Mouse (Mus musculus) T-helper 1 cell (primary cell): ENCODE measurements at regions not wholly inside any gene's neighbourhood (a gene's known extent, or its start where the extent isn't known, plus 50 kb on each side); places are given as distances from the start of the nearest gene placed in this dataset.

ENCODE experiments used
- in situ Hi-C: fragments of 300-600 bp; cut with MboI, MseI; formaldehyde crosslinking; loops from one replicate; pipeline ENCODE4 v1.15.1; 2025; ENCODE audit warnings: high pct_unique_total_duplicates

DNA sequence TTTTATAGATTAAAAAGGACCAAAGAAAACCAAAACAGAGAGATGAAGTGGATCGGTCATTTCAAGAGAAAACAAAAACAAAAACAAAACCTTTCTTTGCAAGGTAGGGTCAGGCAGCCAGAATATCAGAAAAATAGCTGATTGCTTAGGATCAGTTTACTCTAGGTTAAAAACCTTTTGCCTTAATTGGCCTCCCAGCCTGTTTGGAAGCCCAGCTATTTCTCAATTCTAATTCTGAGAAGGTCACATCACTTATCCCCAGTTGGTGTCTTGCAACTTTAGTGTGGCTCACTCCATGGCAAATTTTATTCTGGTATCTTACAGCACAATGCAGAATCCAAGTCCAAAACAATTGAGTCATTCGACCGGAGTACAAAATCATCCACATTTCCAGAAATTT lies 70.0 kb downstream of the 1190002N15Rik start:
- in situ Hi-C loops = loop anchor here (25.0 kb wide), 1 partner anchor 544 kb away; no protein-coding TSS in a partner anchor

DNA sequence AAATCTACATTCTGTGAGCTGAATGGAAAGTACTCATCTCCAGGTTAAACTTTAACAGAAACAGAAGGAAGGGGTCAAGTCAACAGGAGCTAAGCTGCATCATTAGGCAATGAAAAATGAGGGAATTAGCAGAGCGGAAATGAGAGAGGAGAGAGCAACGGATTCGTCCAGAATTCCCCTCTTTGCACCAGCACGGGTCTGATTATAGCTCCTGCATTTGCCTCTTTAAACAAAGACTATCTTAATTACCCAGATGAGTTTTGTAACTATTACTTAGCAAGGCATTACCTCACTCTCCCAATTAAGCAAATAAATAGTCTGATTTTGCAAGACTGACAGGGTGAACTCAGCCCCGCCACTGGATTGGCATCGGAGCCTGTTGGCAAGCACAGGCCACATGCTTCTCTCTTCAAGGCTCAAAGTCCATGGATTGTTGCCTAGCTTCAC lies 81.8 kb downstream of the 1190002N15Rik start:
- in situ Hi-C loops = loop anchor here (25.0 kb wide), 1 partner anchor 556 kb away; no protein-coding TSS in a partner anchor

DNA sequence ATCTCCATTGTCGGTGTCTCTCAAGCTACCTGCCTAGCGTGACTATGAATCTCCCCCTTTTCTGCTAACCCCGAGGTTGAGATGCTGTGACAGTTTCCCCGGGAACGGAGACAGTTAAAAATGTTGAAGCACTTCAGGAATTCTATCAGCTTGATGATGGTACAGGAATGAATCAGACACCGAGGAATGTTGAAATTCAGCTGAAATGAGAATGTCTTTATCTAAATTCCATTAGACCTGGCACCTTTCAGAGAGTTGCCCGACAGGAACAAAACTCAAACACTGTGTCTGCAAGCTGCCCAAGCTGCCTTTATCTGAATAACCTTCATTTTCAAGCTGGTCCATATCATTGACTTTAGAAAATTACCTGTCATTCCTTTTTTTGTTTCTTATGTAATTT lies 82.4 kb downstream of the 1190002N15Rik start:
- in situ Hi-C loops = loop anchor here (25.0 kb wide), 1 partner anchor 557 kb away; no protein-coding TSS in a partner anchor

DNA sequence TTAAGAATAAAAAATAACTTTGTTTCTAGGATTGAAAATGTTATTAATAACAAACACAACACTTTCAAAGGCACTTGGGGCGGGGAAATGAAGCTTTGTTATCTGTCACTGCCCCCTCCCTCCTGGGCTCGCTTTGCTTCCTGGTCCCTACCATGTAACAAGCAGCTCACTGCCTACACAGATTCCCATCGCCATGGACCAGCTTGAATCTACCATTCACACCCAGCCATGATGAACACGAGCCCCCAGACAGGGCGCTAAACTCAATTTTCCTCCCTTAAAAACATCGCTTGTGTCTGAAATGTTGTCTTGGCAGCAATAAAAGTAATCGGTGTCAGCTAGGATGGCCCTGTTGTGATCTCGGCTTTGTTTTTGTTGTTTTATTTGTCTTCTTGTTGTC lies 88.0 kb downstream of the 1190002N15Rik start:
- in situ Hi-C loops = loop anchor here (5.0 to 25.0 kb wide), 2 partner anchors 57 to 562 kb away; no protein-coding TSS in a partner anchor

DNA sequence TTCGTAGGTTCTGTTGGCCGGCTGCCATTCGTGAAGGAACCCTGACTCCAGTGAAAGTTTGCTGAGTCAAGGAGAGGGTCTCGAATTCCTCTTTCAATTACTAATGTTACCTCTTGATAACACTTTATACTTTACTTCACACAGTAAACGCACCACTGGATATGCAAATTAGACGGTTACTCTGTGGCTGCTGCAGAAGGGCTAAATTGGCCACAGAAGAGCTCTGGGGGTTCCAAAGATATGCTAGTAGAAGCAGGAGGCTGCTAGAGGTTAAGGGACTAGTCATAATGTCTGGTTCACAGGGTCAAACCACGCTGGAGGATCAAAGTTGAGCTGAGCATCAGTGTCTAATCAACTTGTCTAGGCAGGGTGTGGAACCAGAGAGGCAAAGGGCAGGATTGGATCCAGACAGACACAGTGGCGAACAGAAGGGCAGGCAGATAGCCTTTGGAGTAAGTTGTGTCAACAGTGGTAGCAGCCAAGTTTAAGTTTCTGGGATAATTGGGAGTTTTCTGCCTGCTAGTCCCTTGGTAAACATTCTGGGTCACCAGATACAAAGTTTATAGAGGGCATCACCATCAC lies 91.6 kb downstream of the 1190002N15Rik start:
- in situ Hi-C loops = loop anchor here (5.0 kb wide), 1 partner anchor 61 kb away; no protein-coding TSS in a partner anchor

DNA sequence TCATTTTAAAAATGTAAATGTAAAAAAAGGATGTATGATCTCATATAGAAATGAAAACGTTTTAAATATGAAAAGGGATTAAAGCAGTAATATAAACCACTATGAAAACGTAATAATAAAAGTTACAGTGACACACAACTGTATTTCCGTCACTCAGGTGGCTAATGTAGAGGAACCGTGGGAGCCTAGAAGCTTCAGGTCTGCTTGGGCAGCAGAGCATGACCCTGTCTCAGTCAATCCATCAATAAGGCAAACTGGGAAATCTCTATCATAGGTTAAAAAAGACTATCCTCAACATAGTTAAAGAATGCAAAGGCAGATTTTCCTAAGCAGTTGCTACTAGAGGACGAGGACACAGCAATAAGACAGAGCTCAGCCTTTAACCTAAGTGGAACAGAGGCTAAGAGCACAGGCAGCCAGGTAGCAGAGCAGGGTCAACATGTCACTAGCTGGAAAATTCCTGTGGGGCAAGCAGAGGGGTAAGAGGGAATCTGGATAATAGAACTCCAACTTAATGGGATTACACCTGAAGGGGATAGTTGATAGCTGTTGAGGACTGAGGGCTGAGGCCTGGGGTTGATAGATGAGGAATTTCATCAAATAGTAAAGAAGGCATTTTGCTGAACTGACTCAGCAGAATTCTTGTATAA lies 93.6 kb downstream of the 1190002N15Rik start:
- in situ Hi-C loops = no loop called here

DNA sequence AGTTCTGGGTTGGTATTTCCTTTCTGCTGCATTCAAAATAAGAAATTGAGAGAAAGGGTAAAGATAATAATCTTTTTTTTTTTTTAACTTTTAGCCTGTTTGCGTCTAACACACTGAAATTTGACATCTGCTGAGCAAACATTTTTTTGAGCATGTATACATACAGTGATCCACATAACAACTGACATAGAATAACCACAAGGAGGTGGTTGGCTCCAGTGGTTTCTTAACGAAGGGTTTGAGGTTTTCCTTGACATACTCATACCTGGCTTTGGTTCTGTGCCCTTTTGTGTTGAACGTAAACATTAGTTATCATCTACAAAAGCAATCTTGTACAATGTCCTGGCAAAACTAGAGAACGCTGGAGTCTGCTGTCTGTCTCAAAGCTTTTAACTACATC lies 96.5 kb downstream of the 1190002N15Rik start:
- in situ Hi-C loops = no loop called here

DNA sequence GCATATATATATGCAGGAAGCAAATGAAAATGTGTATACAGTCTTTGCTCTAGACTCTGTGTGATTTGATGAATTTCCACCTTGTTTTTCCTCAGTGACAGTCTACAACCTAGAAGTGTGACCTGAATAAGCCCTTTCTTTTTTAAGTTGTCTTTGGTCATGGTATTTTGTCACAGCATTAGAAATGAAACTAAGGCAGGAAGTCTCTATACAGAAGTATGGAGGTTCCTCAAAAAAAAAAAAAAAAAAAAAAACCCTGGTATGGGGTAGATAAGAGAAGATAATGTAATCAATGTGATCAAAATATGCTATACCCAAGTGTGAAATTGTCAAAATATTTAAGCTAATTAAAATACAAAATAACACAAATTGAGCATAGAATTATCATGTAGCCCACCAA lies 104.4 kb downstream of the 1190002N15Rik start:
- in situ Hi-C loops = loop anchor here (5.0 kb wide), 1 partner anchor 61 kb away; no protein-coding TSS in a partner anchor

DNA sequence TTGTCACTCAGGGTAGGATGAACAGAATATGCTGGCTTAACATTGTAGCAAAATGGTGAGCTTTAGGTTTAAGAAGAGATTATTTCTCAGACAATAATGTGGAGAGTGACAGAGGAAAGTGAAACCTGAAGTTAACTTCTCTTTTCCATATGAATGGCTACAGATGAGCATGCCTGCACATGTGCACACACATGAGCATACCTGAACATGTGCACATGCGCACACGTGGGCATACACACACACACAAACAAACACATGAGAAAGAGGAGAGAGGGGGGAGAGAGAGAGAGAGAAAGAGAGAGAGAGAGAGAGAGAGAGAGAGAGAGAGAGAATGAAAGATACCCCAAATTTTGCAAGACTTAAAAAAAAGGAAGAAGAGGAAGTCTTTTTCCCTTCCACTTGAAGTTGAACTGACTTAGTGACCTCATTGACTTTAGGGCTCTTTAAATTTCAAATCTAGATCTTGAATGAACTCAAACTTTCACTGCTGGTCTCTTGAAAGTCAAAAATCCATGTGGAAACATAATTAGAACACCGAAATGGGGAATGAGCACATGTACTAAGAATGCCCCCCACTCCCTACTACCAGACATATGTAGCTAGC lies 105.6 kb downstream of the 1190002N15Rik start:
- in situ Hi-C loops = loop anchor here (5.0 kb wide), 1 partner anchor 60 kb away; no protein-coding TSS in a partner anchor

DNA sequence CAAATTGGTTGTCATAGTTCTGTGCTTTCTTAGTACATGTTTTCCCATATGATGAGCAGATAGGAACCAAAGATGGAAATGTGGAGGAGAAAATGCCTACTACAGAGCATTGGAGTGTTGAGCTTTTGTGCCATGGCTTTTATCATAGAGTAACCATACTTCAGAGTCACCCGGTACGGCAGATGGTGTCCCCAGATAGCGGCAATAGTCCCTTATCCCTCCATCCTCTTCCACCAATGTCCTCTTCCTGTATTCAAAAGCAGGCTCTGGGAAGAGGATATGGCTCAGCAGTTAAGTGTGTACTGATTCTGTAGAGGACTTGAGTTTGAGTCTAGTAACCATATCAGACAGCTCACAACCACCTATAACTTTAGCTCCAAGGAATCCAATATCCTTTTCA lies 106.3 kb downstream of the 1190002N15Rik start:
- in situ Hi-C loops = loop anchor here (5.0 kb wide), 1 partner anchor 59 kb away; no protein-coding TSS in a partner anchor

DNA sequence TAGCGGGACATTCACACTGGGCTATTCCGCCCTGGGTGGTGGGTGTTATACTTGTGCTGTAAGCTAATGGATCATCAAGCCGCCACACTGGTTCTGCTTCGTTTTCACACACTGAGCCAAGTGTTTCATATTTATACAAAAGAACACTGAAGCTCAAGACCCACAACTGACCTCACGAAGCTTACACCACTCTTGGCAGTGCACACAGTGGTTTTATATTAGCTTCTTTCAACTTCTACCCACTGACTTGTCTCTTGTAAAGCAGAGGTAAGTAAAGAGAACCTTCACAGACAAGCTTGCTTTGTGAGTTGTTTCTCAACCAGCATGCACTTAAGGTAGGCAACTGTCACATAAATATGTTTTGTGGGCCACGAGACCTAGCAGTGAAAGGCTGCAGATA lies 106.9 kb downstream of the 1190002N15Rik start:
- in situ Hi-C loops = loop anchor here (5.0 kb wide), 1 partner anchor 59 kb away; no protein-coding TSS in a partner anchor

DNA sequence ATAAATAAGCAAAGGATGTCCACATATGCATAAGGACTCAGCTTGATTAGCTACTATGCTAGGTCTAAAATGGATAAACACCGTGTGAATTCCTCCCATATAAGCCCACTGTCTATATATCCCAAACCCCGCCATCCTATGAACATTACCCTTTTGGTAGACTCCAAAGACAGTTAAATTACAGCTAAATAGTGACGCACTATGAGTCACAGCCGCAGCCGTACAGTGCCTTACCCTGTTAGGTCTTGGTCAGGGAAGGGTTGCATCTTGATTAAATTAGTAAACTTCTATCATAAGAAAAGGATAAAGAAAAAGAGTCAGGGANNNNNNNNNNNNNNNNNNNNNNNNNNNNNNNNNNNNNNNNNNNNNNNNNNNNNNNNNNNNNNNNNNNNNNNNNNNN lies 111.1 kb downstream of the 1190002N15Rik start:
- in situ Hi-C loops = loop anchor here (5.0 kb wide), 1 partner anchor 724 kb away; no protein-coding TSS in a partner anchor

DNA sequence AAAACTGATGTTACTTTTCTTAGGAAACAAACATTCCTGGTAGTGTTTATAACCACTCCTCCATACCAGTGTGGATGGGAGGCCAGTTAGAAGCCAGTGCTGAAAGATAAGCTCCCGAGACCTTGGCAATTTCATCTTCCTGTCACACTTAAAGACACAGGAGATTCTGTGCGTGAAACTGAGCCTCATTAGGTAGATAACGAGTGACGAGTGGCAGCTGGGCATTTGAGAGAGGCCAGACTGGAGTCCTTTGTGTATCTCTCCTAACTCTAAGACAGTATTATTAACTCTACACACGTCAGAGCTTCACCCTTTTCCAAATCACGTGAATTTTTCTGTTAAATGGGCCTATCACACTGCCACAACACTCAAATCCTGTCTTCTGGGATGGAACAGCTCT lies 112.1 kb downstream of the 1190002N15Rik start:
- in situ Hi-C loops = loop anchor here (5.0 kb wide), 1 partner anchor 724 kb away; no protein-coding TSS in a partner anchor

DNA sequence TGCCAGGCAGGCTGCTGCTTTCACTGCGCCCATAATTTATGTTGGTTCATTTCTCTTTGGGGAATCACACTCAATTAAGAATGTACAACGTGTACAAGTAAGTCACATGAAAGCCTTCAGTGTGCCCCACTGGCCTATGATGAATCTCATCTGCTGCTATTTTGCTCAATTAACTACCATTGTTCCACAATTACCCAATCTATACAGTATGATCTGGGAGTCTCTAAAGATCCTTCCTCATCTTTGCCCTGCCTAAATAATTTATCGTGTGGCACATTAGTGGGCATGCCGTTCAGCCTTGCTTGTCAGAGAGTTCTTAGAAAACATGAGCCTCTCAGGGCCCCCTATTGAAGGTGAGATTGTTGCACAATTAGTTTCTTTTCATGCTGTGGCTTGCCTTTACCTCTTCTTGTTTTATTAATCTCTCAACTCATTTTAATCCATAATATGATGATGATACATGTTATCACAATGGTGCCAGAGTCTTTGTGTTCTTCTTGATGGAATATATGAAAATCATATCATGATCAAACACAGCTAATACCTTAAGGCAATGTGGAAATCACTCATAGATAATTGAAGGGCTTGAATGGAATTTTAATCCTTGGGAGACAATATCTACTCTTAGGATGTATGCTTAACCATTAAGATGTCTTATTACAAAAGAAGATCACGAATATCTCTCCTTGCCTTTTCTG lies 113.3 kb downstream of the 1190002N15Rik start:
- in situ Hi-C loops = loop anchor here (5.0 kb wide), 1 partner anchor 722 kb away; no protein-coding TSS in a partner anchor

DNA sequence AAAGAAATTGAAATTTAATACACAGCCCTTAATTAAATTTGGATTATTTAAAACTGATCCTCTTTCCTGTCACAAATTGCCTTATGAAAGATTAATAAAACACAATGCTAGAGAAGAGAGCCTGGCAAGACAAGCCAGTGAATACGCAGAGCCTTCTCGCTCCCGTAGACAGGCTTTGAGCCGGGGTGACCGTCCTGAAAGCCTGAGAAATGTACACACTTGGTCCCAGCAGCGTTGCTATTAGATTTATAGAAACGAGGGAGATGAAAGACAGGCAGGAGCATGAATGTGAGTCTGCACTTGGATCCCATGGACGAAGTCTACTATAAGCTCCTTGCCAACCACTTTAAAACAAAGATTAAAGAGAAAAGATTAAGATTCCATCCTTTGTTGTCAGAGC lies 127.3 kb downstream of the 1190002N15Rik start:
- in situ Hi-C loops = no loop called here

DNA sequence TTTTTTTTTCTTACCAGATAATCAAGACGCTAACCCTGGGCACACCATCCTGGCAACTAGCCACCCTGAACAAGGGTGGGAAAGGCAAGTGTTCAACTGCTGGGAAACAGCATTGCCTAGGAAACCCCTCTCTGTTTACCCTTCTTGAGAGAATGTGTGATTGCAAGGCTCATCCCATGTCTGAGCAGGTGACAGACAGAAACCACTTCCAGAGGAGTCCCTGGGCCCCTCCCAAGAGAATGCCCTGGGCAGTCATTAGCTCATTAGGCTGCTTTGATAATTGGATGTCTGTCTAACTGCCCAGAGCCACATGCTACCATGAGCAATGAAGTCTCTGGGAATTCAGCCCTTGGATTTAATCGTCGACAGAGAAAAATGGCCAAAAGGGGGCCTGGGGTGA lies 127.8 kb downstream of the 1190002N15Rik start:
- in situ Hi-C loops = no loop called here

DNA sequence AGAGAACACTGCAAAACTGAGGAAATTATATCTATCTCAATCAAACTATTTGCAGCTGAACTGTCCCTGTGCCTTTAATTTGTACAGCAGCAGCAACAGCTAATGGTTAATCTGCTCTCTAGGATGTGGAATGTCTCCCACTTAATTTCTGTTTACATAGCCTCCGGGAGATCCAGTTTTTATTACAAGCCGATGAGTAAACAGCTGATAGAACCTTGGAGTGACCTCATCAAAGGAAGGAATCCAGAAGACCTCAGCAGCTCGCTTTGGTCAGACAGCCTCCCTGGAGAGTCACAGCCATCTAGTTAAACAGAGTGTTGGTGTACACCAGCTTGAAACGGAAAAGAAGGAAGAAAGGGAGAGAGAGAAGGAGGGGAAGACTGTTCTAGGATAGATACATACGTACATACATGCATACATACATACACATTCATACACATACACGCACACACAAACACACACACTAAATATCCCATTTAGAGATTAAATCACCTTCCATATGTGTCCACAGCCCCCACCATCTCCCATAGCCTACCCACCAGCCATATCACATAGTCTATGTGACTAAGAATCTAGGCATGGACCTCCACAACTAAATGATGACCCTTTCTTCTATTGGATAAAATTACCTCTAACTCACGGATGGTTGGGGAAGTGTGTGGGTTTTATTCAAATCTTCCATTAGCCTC lies 129.1 kb downstream of the 1190002N15Rik start:
- in situ Hi-C loops = no loop called here

DNA sequence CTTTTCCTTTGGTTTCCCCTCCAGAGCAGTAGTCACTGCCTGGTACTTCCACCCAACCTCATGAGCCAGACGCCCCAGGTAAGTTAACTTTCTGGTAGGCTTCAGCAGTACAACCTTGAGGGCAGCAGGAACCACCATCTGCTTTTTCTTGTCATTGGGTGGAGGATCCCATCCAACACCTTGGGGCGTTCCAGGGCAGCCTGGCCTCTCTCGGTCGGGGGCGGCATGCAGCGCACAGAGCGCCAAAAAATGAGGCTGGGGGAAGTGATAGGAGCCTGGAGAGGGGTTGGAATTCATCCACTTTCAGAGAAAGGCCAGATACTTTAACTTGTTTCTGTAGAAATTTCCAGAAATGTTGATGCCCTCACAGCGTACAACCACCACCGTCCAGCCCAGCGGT lies 130.2 kb downstream of the 1190002N15Rik start:
- in situ Hi-C loops = no loop called here

DNA sequence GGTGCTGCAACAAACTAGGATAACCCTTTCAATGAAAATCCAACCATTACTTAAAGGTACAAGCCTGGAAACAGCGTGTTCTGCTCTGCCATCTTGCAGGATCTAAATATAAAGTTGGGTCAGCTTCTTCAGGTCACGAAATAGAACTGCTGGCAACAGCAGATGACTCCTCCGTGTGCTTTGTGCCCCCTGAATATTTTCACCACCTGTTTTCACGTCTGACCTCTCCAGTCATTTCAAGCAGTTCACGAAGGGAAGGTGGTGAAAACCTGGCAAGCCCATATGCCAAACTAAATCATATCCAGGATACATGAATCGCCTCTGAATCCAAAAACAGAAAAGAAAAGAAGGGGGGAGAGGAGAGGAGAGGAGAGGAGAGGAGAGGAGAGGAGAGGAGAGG lies 133.3 kb downstream of the 1190002N15Rik start:
- in situ Hi-C loops = no loop called here

DNA sequence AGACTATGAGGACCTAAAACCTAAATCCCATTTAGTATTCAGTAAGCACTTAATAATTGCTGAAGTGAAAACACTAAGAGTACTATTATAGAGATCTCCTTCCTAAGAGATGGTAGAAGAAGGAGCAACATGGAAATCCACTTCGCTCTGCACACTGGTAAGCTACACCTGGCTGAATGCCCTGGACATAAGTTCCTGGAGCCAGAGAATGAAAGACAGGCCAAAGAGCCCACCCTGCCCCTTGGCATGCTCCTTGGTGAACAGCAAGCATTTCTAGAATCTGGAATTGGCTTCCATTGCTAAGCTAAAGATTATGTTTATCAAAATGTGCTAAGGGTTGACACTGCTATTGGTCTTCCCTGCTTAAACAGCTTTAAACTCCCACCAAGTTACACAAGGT lies 137.3 kb downstream of the 1190002N15Rik start:
- in situ Hi-C loops = no loop called here

DNA sequence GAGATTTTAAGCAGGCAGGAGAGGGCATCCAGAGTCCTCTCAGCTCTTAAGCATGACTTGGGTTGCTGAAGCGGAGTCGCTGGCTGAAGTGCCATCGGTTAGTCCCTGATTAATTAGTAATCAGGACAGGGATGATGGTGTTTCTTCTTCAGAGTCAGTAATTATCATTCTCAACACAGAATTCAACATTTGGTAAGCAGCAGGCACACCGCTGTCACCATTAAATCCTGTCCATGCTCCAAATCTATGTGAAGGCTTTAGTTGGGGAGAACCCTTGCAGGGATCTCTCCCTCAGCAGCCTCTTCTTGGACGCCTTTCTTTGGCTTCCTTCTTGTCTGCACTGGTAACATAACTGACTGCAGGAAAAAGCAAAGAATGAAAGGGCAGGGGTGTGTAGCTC lies 142.7 kb downstream of the 1190002N15Rik start:
- in situ Hi-C loops = no loop called here
